Mouse (Mus musculus) gonadal fat pad, adult 2 months (tissue): Measurements from ENCODE around the gene Pbx3. TPM values are rescaled to one million over a fixed set of nuclear protein-coding genes. Genes with fewer than 3 reads are reported as not detected.

ENCODE experiments used
- DNase-seq: peaks from one replicate; pipeline ENCODE4 v3.0.0-alpha.2; 2012; ENCODE audit warnings: low read depth
- polyA plus RNA-seq: library from polyadenylated mRNA; depleted of rRNA; stranded (reverse); fragments of >200 nt; gene quantifications from 2 replicates; pipeline ENCODE4 v1.2.3, GENCODE M21; 2012

The Pbx3 gene
- polyA plus RNA-seq, 1 experiment = 6.8 TPM

- DNase-seq = no peak
Observed at GRCm38 (mm10) chr2:34221477-34221876, 151.5 kb downstream of the Pbx3 start.

GRCm38 (mm10) chr2:34219150-34219549 is 153.8 kb downstream of the Pbx3 start:
- DNase-seq = no peak

GRCm38 (mm10) chr2:34217596-34217995 is 155.3 kb downstream of the Pbx3 start:
- DNase-seq = no peak

- DNase-seq = no peak
Observed at GRCm38 (mm10) chr2:34215496-34215895, 157.4 kb downstream of the Pbx3 start.

GRCm38 (mm10) chr2:34212418-34212817 is 160.5 kb downstream of the Pbx3 start:
- DNase-seq = no peak

- no peak for DNase-seq
Observed at GRCm38 (mm10) chr2:34204797-34205196, 168.1 kb downstream of the Pbx3 start.

GRCm38 (mm10) chr2:34204325-34204724 is 168.6 kb downstream of the Pbx3 start:
- no peak for DNase-seq

- no peak for DNase-seq
Observed at GRCm38 (mm10) chr2:34193870-34194820, 178.8 kb downstream of the Pbx3 start.

GRCm38 (mm10) chr2:34193276-34193675 is 179.7 kb downstream of the Pbx3 start:
- no peak for DNase-seq

GRCm38 (mm10) chr2:34187366-34187765 is 185.6 kb downstream of the Pbx3 start:
- DNase-seq = no peak

- no peak for DNase-seq
Observed at GRCm38 (mm10) chr2:34181600-34181999, 191.3 kb downstream of the Pbx3 start.

GRCm38 (mm10) chr2:34179299-34179698 is 193.6 kb downstream of the Pbx3 start:
- DNase-seq = no peak

- no peak for DNase-seq
Observed at GRCm38 (mm10) chr2:34178653-34179052, 194.3 kb downstream of the Pbx3 start.

GRCm38 (mm10) chr2:34170424-34170823 is 202.5 kb downstream of the Pbx3 start:
- no peak for DNase-seq

GRCm38 (mm10) chr2:34169626-34170025 is 203.3 kb downstream of the Pbx3 start:
- DNase-seq = no peak

- DNase-seq = no peak
Observed at GRCm38 (mm10) chr2:34168191-34168590, 204.8 kb downstream of the Pbx3 start.

GRCm38 (mm10) chr2:34162484-34162883 is 210.5 kb downstream of the Pbx3 start:
- no peak for DNase-seq

- no peak for DNase-seq
Observed at GRCm38 (mm10) chr2:34157746-34158145, 215.2 kb downstream of the Pbx3 start.

- DNase-seq = no peak
Observed at GRCm38 (mm10) chr2:34154833-34155232, 218.1 kb downstream of the Pbx3 start.

- DNase-seq = no peak
Observed at GRCm38 (mm10) chr2:34153336-34153735, 219.6 kb downstream of the Pbx3 start.

GRCm38 (mm10) chr2:34150560-34150959 is 222.4 kb downstream of the Pbx3 start:
- no peak for DNase-seq

GRCm38 (mm10) chr2:34148214-34148613 is 224.7 kb downstream of the Pbx3 start:
- DNase-seq = no peak

- no peak for DNase-seq
Observed at GRCm38 (mm10) chr2:34147476-34147875, 225.5 kb downstream of the Pbx3 start.

GRCm38 (mm10) chr2:34147036-34147435 is 225.9 kb downstream of the Pbx3 start:
- no peak for DNase-seq
